ENCODE assay signal across 16 mouse cellular contexts in the genomic region with DNA sequence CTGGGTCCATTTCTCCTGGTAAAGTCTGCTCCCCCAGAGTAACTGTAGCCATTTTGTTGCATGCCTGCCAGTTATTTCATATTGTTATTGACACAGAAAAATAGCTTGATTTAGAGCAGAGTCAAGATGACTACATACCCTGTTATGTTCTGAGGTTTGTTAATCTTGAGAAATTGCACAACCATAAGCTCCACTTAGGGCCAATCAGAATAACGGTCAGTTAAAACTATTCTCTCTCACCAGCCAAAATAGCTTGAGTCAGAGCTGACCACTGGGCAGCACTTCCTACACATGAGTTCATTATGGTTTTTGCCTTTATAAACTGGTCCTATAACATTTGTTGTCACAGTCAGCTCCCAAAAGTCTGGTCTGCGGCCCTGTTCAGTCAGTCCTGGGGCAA.
DNase-seq lines count a peak whose midpoint lies in the region.
"Had no signal": no experiment of that assay in that cellular context is flagged by ENCODE, and none has a peak within 500 bp of the region (broad histone marks: within the 10 kb centered on the region; RNA-seq: fewer than 3 reads in every experiment).

No protein-coding gene starts in this region.

- DNase-seq in 416B (ENCODE audit: low read depth) (peak; percentile 6), NIH3T3 (ENCODE audit: low read depth) (peak; percentile 88)
- peak; percentile 59 for DNase-seq in fibroblast of lung, adult 2 months (ENCODE audit: low read depth)
- no peak for DNase-seq in right cerebral cortex, postnatal 4 days
- no peak for DNase-seq in right cerebral cortex, postnatal 10 days (ENCODE audit: low spot score in 2 of 2)
- no peak for DNase-seq in cerebellum, adult 11-12 months
- DNase-seq: adrenal gland, postnatal 25 days; B cell, adult 2 months; cerebellum, adult 2 months; cerebellum, adult 9-11 months; cerebellum, postnatal 25 days; gastrocnemius, postnatal 10 days; gastrocnemius, postnatal 36 days; heart, adult 2 months; heart, postnatal 14 days; heart, postnatal 4 days had no signal

Comparison
In these comparisons a context has a peak if more than half of its experiments do, and no peak if none do; other contexts are left out.
1. DNase-seq: peak in 416B (single experiment), NIH3T3 (single experiment) and fibroblast of lung, adult 2 months (single experiment); none in right cerebral cortex, postnatal 4 days (single experiment), right cerebral cortex, postnatal 10 days (0 of 2) and cerebellum, adult 11-12 months (single experiment).